Mouse (Mus musculus) left cerebral cortex, postnatal 4 days (tissue): ENCODE measurements around the gene Kcnt2. TPM values are rescaled to one million over a fixed set of nuclear protein-coding genes. Genes with fewer than 3 reads are reported as not detected.

Experiments
- total RNA-seq, 2 experiments: library from RNA; stranded (reverse); gene quantifications; 2 replicates each; pipeline ENCODE4 v1.2.3; 2021

The Kcnt2 gene
- total RNA-seq, 2 experiments from 2014 or later, result 26.2 to 31.7 TPM

Other genes with a start within 250 kb of the Kcnt2 start
- 10 to 100 TPM; 11.4 to 12.3 TPM for gene Cfh, start 62.4 kb upstream of the Kcnt2 start, total RNA-seq